Mouse (Mus musculus) ES-E14 (cell line): ENCODE data around the gene Prkaca.

ENCODE experiments used
- CHD2 ChIP-seq: IDR thresholded peaks from 2 replicates; pipeline ENCODE4 v1.6.1; 2014; ENCODE audit warnings: mild to moderate bottlenecking, low read depth, low read length, inconsistent platforms
- ZC3H11A ChIP-seq: IDR thresholded peaks from 2 replicates; pipeline ENCODE4 v1.6.1; 2012; ENCODE audit warnings: low read depth, mild to moderate bottlenecking, inconsistent platforms, low read length, borderline replicate concordance
- ZNF384 ChIP-seq: IDR thresholded peaks from 2 replicates; pipeline ENCODE4 v1.6.1; 2012; ENCODE audit warnings: low read depth, low read length, inconsistent platforms

- TF ChIP-seq CHD2 (no peak), ZNF384 (peak; percentile 89), ZC3H11A (no peak)
Observed at GRCm38 (mm10) chr8:84011705-84012498, 39.1 kb downstream of the Prkaca start, which contains the start of gene 2210011C24Rik.
